Mouse (Mus musculus): Measurements from ENCODE around the gene Gm2115. TPM values are rescaled to one million over a fixed set of nuclear protein-coding genes. Genes with fewer than 3 reads are reported as not detected.

Gm2115 gene
- total and polyA plus RNA-seq, 3 experiments: 0.10 to 0.29 (median 0.25) TPM

GRCm38 (mm10) chr7:84623718-84624117 lies 95.0 kb downstream of the Gm2115 start:
- intact Hi-C loops (cut with DNase I): no loop called here
- TF ChIP-seq POLR2A (IDR thresholded peaks at IDR 0.05; ENCODE audit: insufficient read depth, low read depth, low read length): no peak
- no peak for DNase-seq
- 97% methylated on average over 4 of the region's 4 CpGs for WGBS
- H3K79me2 ChIP-seq (replicated peaks; ENCODE audit: control insufficient read depth, insufficient read depth, low read length): no peaks in the 10 kb centered on the region
- no peak overlapping the region for H3K4me3 ChIP-seq
- no peaks in the 10 kb centered on the region for H3K27me3 ChIP-seq (ENCODE audit: control insufficient read depth, insufficient read depth, low read length)
- no peak overlapping the region for H3K27ac ChIP-seq
- H3K9ac ChIP-seq (ENCODE audit: low read depth, low read length): no peak overlapping the region
- no peaks in the 10 kb centered on the region for H3K36me3 ChIP-seq (ENCODE audit: control insufficient read depth, insufficient read depth, low read length)
- H3K4me1 ChIP-seq (ENCODE audit: control insufficient read depth, insufficient read depth, low read length): no peaks in the 10 kb centered on the region

GRCm38 (mm10) chr7:84631878-84632277 lies 103.1 kb downstream of the Gm2115 start:
- TF ChIP-seq EP300 (IDR thresholded peaks at IDR 0.05; ENCODE audit: insufficient read depth, low read depth, low read length) (no peak), POLR2A (IDR thresholded peaks at IDR 0.05; ENCODE audit: insufficient read depth, low read depth, low read length) (no peak), CTCF (IDR thresholded peaks at IDR 0.05) (no peak)
- no peaks in the 10 kb centered on the region; the same call in none of the 2 replicates for H3K36me3 ChIP-seq (ENCODE audit: control insufficient read depth, insufficient read depth, low read length)

More at GRCm38 (mm10) chr7:84631878-84632277, 103.1 kb downstream of the Gm2115 start:
- Histone ChIP-seq H3K9ac (ENCODE audit: low read depth, low read length) (no peak overlapping the region), H3K27me3 (ENCODE audit: control insufficient read depth, insufficient read depth, low read length) (no peaks in the 10 kb centered on the region), H3K79me2 (replicated peaks; ENCODE audit: control insufficient read depth, insufficient read depth, low read length) (no peaks in the 10 kb centered on the region), H3K27ac (no peak overlapping the region), H3K4me1 (ENCODE audit: control insufficient read depth, insufficient read depth, low read length) (no peaks in the 10 kb centered on the region; the same call in 1 of the 2 replicates), H3K4me3 (no peak overlapping the region)
- WGBS: 84% methylated on average over 3 of the region's 3 CpGs
- intact Hi-C loops (cut with DNase I): no loop called here
- DNase-seq: no peak

Other genes with a start within 250 kb of the Gm2115 start
- gene Arnt2, start 118.8 kb upstream of the Gm2115 start, total RNA-seq (2021): under 1 TPM; 0.34 to 0.91 TPM
- gene Arnt2, start 118.8 kb upstream of the Gm2115 start, polyA plus RNA-seq (2012; rRNA removed): 0.18 and 0.70 TPM in 2 replicates
- gene Fah, start 77.8 kb downstream of the Gm2115 start, total RNA-seq (2021): 10 to 100 TPM; 23.7 to 33.9 TPM
- gene Fah, start 77.8 kb downstream of the Gm2115 start, polyA plus RNA-seq (2012; rRNA removed): 59.9 and 60.5 TPM in 2 replicates
- 10 to 100 TPM; 82.9 to 93.8 TPM for gene Zfand6, start 161.0 kb downstream of the Gm2115 start, total RNA-seq (2021)
- 72.9 and 227 TPM in 2 replicates for gene Zfand6, start 161.0 kb downstream of the Gm2115 start, polyA plus RNA-seq (2012; rRNA removed)